Mouse (Mus musculus): ENCODE results near the gene Psme2.

- TF ChIP-seq CTCF (IDR thresholded peaks at IDR 0.05; ENCODE audit: low read depth): no peak; the same call in 1 of the 2 replicates
- TF ChIP-seq EP300 (IDR thresholded peaks at IDR 0.05; ENCODE audit: low read depth): no peak
Observed at GRCm38 (mm10) chr14:55590748-55591330, at the start of gene Psme2.
